Mouse (Mus musculus): ENCODE data around the gene Ugt1a8.
"Not testable (repeated sequence)": the region's sequence is repeated elsewhere in the genome, so short reads cannot be mapped to it uniquely, and the experiment has no call there.

The Ugt1a8 gene

GRCm38 (mm10) chr1:88224029-88224776, 136.6 kb downstream of the Ugt1a8 start:
- no peak for DNase-seq

- DNase-seq = not testable (repeated sequence)
Measured at GRCm38 (mm10) chr1:88225301-88225700, 137.7 kb downstream of the Ugt1a8 start.

GRCm38 (mm10) chr1:88225741-88226140, 138.1 kb downstream of the Ugt1a8 start:
- DNase-seq = no peak

GRCm38 (mm10) chr1:88226670-88227379, 139.2 kb downstream of the Ugt1a8 start, which contains the start of gene Mroh2a:
Gene Mroh2a (plus strand): TSS chr1:88226986.
- no peak for DNase-seq

- DNase-seq = no peak
Measured at GRCm38 (mm10) chr1:88227482-88227881, 139.9 kb downstream of the Ugt1a8 start.

GRCm38 (mm10) chr1:88228121-88228520, 140.5 kb downstream of the Ugt1a8 start:
- DNase-seq = peak; percentile 9

- DNase-seq = no peak
Measured at GRCm38 (mm10) chr1:88229566-88229965, 142.0 kb downstream of the Ugt1a8 start.

- peak; percentile 8 for DNase-seq
Measured at GRCm38 (mm10) chr1:88229986-88230385, 142.4 kb downstream of the Ugt1a8 start.

GRCm38 (mm10) chr1:88230421-88230820, 142.8 kb downstream of the Ugt1a8 start:
- peak; percentile 12 for DNase-seq

- no peak for DNase-seq
Measured at GRCm38 (mm10) chr1:88230981-88231802, 143.6 kb downstream of the Ugt1a8 start.

GRCm38 (mm10) chr1:88231803-88232499, 144.3 kb downstream of the Ugt1a8 start:
- DNase-seq = peak; percentile 9

GRCm38 (mm10) chr1:88232664-88233380, 145.2 kb downstream of the Ugt1a8 start:
- DNase-seq = peak; percentile 12

GRCm38 (mm10) chr1:88233421-88234247, 146.0 kb downstream of the Ugt1a8 start:
- DNase-seq = peak; percentile 13

- DNase-seq = no peak
Measured at GRCm38 (mm10) chr1:88234248-88234610, 146.6 kb downstream of the Ugt1a8 start.

- DNase-seq = no peak
Measured at GRCm38 (mm10) chr1:88234646-88235045, 147.0 kb downstream of the Ugt1a8 start.

- DNase-seq = no peak
Measured at GRCm38 (mm10) chr1:88235046-88235893, 147.7 kb downstream of the Ugt1a8 start.

- DNase-seq = no peak
Measured at GRCm38 (mm10) chr1:88235894-88236415, 148.3 kb downstream of the Ugt1a8 start.

GRCm38 (mm10) chr1:88237311-88237710, 149.7 kb downstream of the Ugt1a8 start:
- no peak for DNase-seq

- no peak for DNase-seq
Measured at GRCm38 (mm10) chr1:88238771-88239170, 151.2 kb downstream of the Ugt1a8 start.

GRCm38 (mm10) chr1:88240072-88240471, 152.5 kb downstream of the Ugt1a8 start:
- no peak for DNase-seq

Measured in thymus, postnatal 4 days (tissue).